Mouse (Mus musculus) bone marrow, adult 2 months (tissue): ENCODE results near the gene Usp46.

ENCODE experiments used
- CTCF ChIP-seq: fragments of 200-500 bp; IDR thresholded peaks from 2 replicates; pipeline ENCODE4 v1.5.1; 2011; ENCODE audit warnings: low read length, control low read depth; ENCODE audit not compliant: control insufficient read depth, insufficient read depth
- POLR2A ChIP-seq: fragments of 200-500 bp; IDR thresholded peaks from 2 replicates; pipeline ENCODE4 v1.6.1; 2011; ENCODE audit warnings: low read depth, mild to moderate bottlenecking, control low read depth, low read length, borderline replicate concordance; ENCODE audit not compliant: control insufficient read depth

GRCm38 (mm10) chr5:74040541-74040940 is 27.7 kb downstream of the Usp46 start:
- no peak for TF ChIP-seq CTCF
- no peak for TF ChIP-seq POLR2A
